Mouse (Mus musculus) CH12.LX (cell line): ENCODE results near the gene Tbc1d10a. TPM values are rescaled to one million over a fixed set of nuclear protein-coding genes. Genes with fewer than 3 reads are reported as not detected.

Experiments used
- DNase-seq: peaks from one replicate; pipeline ENCODE4 v3.0.0-alpha.2; 2013; ENCODE audit errors: extremely low read depth
- H3K27ac ChIP-seq: 2 replicates; pipeline ENCODE4 v1.5.1; 2012; ENCODE audit warnings: low read depth, mild to moderate bottlenecking, control low read depth, moderate library complexity; ENCODE audit not compliant: insufficient read depth
- H3K27me3 ChIP-seq: replicated peaks from 2 replicates; pipeline ENCODE3; 2012; ENCODE audit warnings: inconsistent platforms
- H3K36me3 ChIP-seq, 2 experiments: replicated peaks in 1 of 2; 2 replicates each; pipeline versions ENCODE3 to v1.6.1; 2012; ENCODE audit warnings: inconsistent platforms in 1 of 2, low read length in 1 of 2, mild to moderate bottlenecking in 1 of 2, mixed read lengths in 1 of 2, moderate library complexity in 1 of 2; ENCODE audit not compliant: control insufficient read depth in 1 of 2, insufficient read depth in 1 of 2
- H3K4me1 ChIP-seq, 2 experiments: 2 replicates each; pipeline ENCODE4 v1.6.1; 2012; ENCODE audit warnings: inconsistent platforms in 1 of 2, moderate library complexity in 1 of 2; ENCODE audit not compliant: insufficient read depth in 2 of 2, control insufficient read depth in 1 of 2
- H3K4me2 ChIP-seq: 2 replicates; pipeline ENCODE4 v1.6.1; 2012; ENCODE audit warnings: low read depth, mild to moderate bottlenecking, control low read depth; ENCODE audit not compliant: poor library complexity, insufficient read depth, severe bottlenecking
- H3K4me3 ChIP-seq, 3 experiments: fragments of 150-350 bp in 1 of 3; sonication (generic) in 1 of 3; replicated peaks in 1 of 3; 2 replicates each; pipeline versions ENCODE3 to v1.5.1; 2011 to 2012; ENCODE audit warnings: low read depth in 2 of 3, low read length in 2 of 3, mild to moderate bottlenecking in 2 of 3, moderate library complexity in 2 of 3, control low read depth in 1 of 3, improper control_type of control experiment in 1 of 3, inconsistent platforms in 1 of 3, mixed read lengths in 1 of 3; ENCODE audit not compliant: poor library complexity in 1 of 3
- H3K79me2 ChIP-seq: replicated peaks from 2 replicates; pipeline ENCODE4 v1.6.1; 2012; ENCODE audit warnings: mild to moderate bottlenecking, moderate library complexity; ENCODE audit not compliant: control insufficient read depth, poor library complexity, insufficient read depth, severe bottlenecking; ENCODE audit errors: extremely low read depth
- H3K9ac ChIP-seq: 2 replicates; pipeline ENCODE4 v1.6.1; 2012; ENCODE audit warnings: low read depth, mild to moderate bottlenecking, control low read depth, moderate library complexity; ENCODE audit not compliant: insufficient read depth
- H3K9me3 ChIP-seq: replicated peaks from 2 replicates; pipeline ENCODE3; 2012; ENCODE audit warnings: low read length, inconsistent platforms, mixed read lengths
- BHLHE40 ChIP-seq: IDR thresholded peaks from 2 replicates; pipeline ENCODE4 v1.6.1; 2011; ENCODE audit warnings: mild to moderate bottlenecking, low read depth, low read length, improper control_type of control experiment
- CHD1 ChIP-seq: IDR thresholded peaks from 2 replicates; pipeline ENCODE4 v1.6.1; 2012; ENCODE audit warnings: low read depth, low read length, improper control_type of control experiment, inconsistent platforms
- CHD2 ChIP-seq: IDR thresholded peaks from 2 replicates; pipeline ENCODE4 v1.6.1; 2011; ENCODE audit warnings: low read length, improper control_type of control experiment
- CTCF ChIP-seq, 2 experiments: IDR thresholded peaks in 1 of 2; conservative IDR thresholded peaks in 1 of 2; 2 replicates each; pipeline ENCODE4 v1.5.1; 2011 to 2012; ENCODE audit warnings: low read depth in 2 of 2, low read length in 2 of 2, improper control_type of control experiment in 1 of 2, inconsistent platforms in 1 of 2, mild to moderate bottlenecking in 1 of 2, moderate library complexity in 1 of 2
- E2F4 ChIP-seq: IDR thresholded peaks from 2 replicates; pipeline ENCODE4 v1.6.1; 2011; ENCODE audit warnings: low read depth, low read length, improper control_type of control experiment; ENCODE audit not compliant: insufficient replicate concordance
- ELF1 ChIP-seq: IDR thresholded peaks from 2 replicates; pipeline ENCODE4 v1.6.1; 2014; ENCODE audit warnings: low read depth, mild to moderate bottlenecking, inconsistent platforms, low read length, improper control_type of control experiment
- EP300 ChIP-seq: IDR thresholded peaks from 2 replicates; pipeline ENCODE4 v1.6.1; 2011; ENCODE audit warnings: low read length, improper control_type of control experiment
- ETS1 ChIP-seq: conservative IDR thresholded peaks from 2 replicates; pipeline ENCODE4 v1.6.1; 2012; ENCODE audit warnings: low read depth, mild to moderate bottlenecking, inconsistent platforms, low read length, improper control_type of control experiment, moderate library complexity
- GABPA ChIP-seq: IDR thresholded peaks from 2 replicates; pipeline ENCODE4 v1.6.1; 2012; ENCODE audit warnings: low read depth, low read length, improper control_type of control experiment, inconsistent platforms; ENCODE audit not compliant: insufficient replicate concordance
- HCFC1 ChIP-seq: IDR thresholded peaks from 2 replicates; pipeline ENCODE4 v1.6.1; 2012; ENCODE audit warnings: low read depth, mild to moderate bottlenecking, inconsistent platforms, low read length, improper control_type of control experiment
- IRF4 ChIP-seq: IDR thresholded peaks from 2 replicates; pipeline ENCODE4 v1.6.1; 2014; ENCODE audit warnings: low read depth, mild to moderate bottlenecking, inconsistent platforms, low read length, improper control_type of control experiment
- JUN ChIP-seq: IDR thresholded peaks from 2 replicates; pipeline ENCODE4 v1.6.1; 2011; ENCODE audit warnings: low read depth, mild to moderate bottlenecking, low read length, improper control_type of control experiment, moderate library complexity; ENCODE audit not compliant: insufficient read depth
- JUND ChIP-seq: conservative IDR thresholded peaks from 2 replicates; pipeline ENCODE4 v1.6.1; 2011; ENCODE audit warnings: low read depth, low read length, improper control_type of control experiment
- KAT2A ChIP-seq: IDR thresholded peaks from 2 replicates; pipeline ENCODE4 v1.6.1; 2012; ENCODE audit warnings: low read length, improper control_type of control experiment, inconsistent platforms; ENCODE audit not compliant: insufficient replicate concordance
- MAFK ChIP-seq: IDR thresholded peaks from 2 replicates; pipeline ENCODE4 v1.6.1; 2011; ENCODE audit warnings: low read length, improper control_type of control experiment; ENCODE audit not compliant: insufficient replicate concordance
- MAX ChIP-seq: IDR thresholded peaks from 2 replicates; pipeline ENCODE4 v1.6.1; 2011; ENCODE audit warnings: low read length, improper control_type of control experiment
- MAZ ChIP-seq: IDR thresholded peaks from 2 replicates; pipeline ENCODE4 v1.6.1; 2012; ENCODE audit warnings: low read depth, mild to moderate bottlenecking, inconsistent platforms, low read length, improper control_type of control experiment, moderate library complexity
- MEF2A ChIP-seq: IDR thresholded peaks from 2 replicates; pipeline ENCODE4 v1.6.1; 2014; ENCODE audit warnings: low read depth, mild to moderate bottlenecking, inconsistent platforms, low read length, improper control_type of control experiment, borderline replicate concordance
- MXI1 ChIP-seq: IDR thresholded peaks from 2 replicates; pipeline ENCODE4 v1.6.1; 2011; ENCODE audit warnings: mild to moderate bottlenecking, low read depth, low read length, improper control_type of control experiment
- MYC ChIP-seq: IDR thresholded peaks from 2 replicates; pipeline ENCODE4 v1.6.1; 2011; ENCODE audit warnings: low read depth, mild to moderate bottlenecking, improper control_type of control experiment, low read length
- NELFE ChIP-seq: IDR thresholded peaks from 2 replicates; pipeline ENCODE4 v1.6.1; 2011; ENCODE audit warnings: low read depth, low read length, improper control_type of control experiment
- NRF1 ChIP-seq: IDR thresholded peaks from 2 replicates; pipeline ENCODE4 v1.6.1; 2014; ENCODE audit warnings: low read depth, mild to moderate bottlenecking, inconsistent platforms, low read length, improper control_type of control experiment, moderate library complexity
- PAX5 ChIP-seq: IDR thresholded peaks from 2 replicates; pipeline ENCODE4 v1.6.1; 2012; ENCODE audit warnings: low read length, inconsistent platforms, mixed read lengths
- POLR2A ChIP-seq: IDR thresholded peaks from 2 replicates; pipeline ENCODE4 v1.6.1; 2011; ENCODE audit warnings: low read depth, mild to moderate bottlenecking, improper control_type of control experiment, low read length
- RAD21 ChIP-seq: IDR thresholded peaks from 2 replicates; pipeline ENCODE4 v1.6.1; 2011; ENCODE audit warnings: low read depth, mild to moderate bottlenecking, low read length, improper control_type of control experiment, moderate library complexity
- RCOR1 ChIP-seq: conservative IDR thresholded peaks from 2 replicates; pipeline ENCODE4 v1.6.1; 2012; ENCODE audit warnings: low read depth, mild to moderate bottlenecking, inconsistent platforms, low read length, improper control_type of control experiment
- SIN3A ChIP-seq: IDR thresholded peaks from 2 replicates; pipeline ENCODE4 v1.6.1; 2012; ENCODE audit warnings: low read length, improper control_type of control experiment, inconsistent platforms
- SMC3 ChIP-seq: IDR thresholded peaks from 2 replicates; pipeline ENCODE4 v1.6.1; 2011; ENCODE audit warnings: low read depth, low read length, improper control_type of control experiment
- TBP ChIP-seq: conservative IDR thresholded peaks from 2 replicates; pipeline ENCODE4 v1.6.1; 2011; ENCODE audit warnings: low read depth, low read length, improper control_type of control experiment
- TCF12 ChIP-seq: IDR thresholded peaks from 2 replicates; pipeline ENCODE4 v1.6.1; 2014; ENCODE audit warnings: low read depth, mild to moderate bottlenecking, inconsistent platforms, low read length, improper control_type of control experiment
- UBTF ChIP-seq: IDR thresholded peaks from 2 replicates; pipeline ENCODE4 v1.6.1; 2012; ENCODE audit warnings: low read depth, mild to moderate bottlenecking, inconsistent platforms, low read length, improper control_type of control experiment, moderate library complexity
- USF1 ChIP-seq: IDR thresholded peaks from 2 replicates; pipeline ENCODE4 v1.6.1; 2014; ENCODE audit warnings: low read depth, mild to moderate bottlenecking, inconsistent platforms, low read length, improper control_type of control experiment
- USF2 ChIP-seq: conservative IDR thresholded peaks from 2 replicates; pipeline ENCODE4 v1.6.1; 2011; ENCODE audit warnings: low read depth, low read length, improper control_type of control experiment
- ZC3H11A ChIP-seq: IDR thresholded peaks from 2 replicates; pipeline ENCODE4 v1.6.1; 2012; ENCODE audit warnings: low read depth, mild to moderate bottlenecking, inconsistent platforms, low read length, improper control_type of control experiment
- ZKSCAN1 ChIP-seq: IDR thresholded peaks from 2 replicates; pipeline ENCODE4 v1.6.1; 2012; ENCODE audit warnings: low read depth, inconsistent platforms, low read length, improper control_type of control experiment, borderline replicate concordance
- ZMIZ1 ChIP-seq: IDR thresholded peaks from 2 replicates; pipeline ENCODE4 v1.6.1; 2012; ENCODE audit warnings: low read depth, mild to moderate bottlenecking, inconsistent platforms, low read length, improper control_type of control experiment
- ZNF384 ChIP-seq: IDR thresholded peaks from 2 replicates; pipeline ENCODE4 v1.6.1; 2012; ENCODE audit warnings: low read depth, low read length, improper control_type of control experiment, inconsistent platforms
- dilution Hi-C: fragments of 300-500 bp; cut with MboI; formaldehyde crosslinking; loops from 2 replicates; pipeline ENCODE4 v1.14.3; 2020; ENCODE audit warnings: low sequenced_read_pairs; ENCODE audit not compliant: extremely low pct_unique_long_range_greater_than_20kb, extremely low pct_ligation_motif_present
- in situ Hi-C: fragments of 300-500 bp; cut with MboI; formaldehyde crosslinking; loops from 3 replicates; pipeline ENCODE4 v1.14.3; 2019; ENCODE audit warnings: low sequenced_read_pairs, low pct_ligation_motif_present, low pct_unique_long_range_greater_than_20kb, mixed read lengths
- polyA plus RNA-seq: library from polyadenylated mRNA; unstranded; fragments of >175 nt; gene quantifications from 2 replicates; pipeline ENCODE4 v1.2.1, GENCODE M21; 2012; ENCODE audit warnings: low read depth; ENCODE audit not compliant: insufficient read length
- total RNA-seq, 2 experiments: library from RNA; depleted of rRNA; stranded (reverse); fragments of 300-350 nt in 1 of 2; fragments of >200 nt in 1 of 2; gene quantifications; 2 replicates each; pipeline ENCODE4 v1.2.3; 2012 to 2014

The Tbc1d10a gene
- total and polyA plus RNA-seq, 3 experiments = 30.3 to 33.9 (median 33.5) TPM

DNA sequence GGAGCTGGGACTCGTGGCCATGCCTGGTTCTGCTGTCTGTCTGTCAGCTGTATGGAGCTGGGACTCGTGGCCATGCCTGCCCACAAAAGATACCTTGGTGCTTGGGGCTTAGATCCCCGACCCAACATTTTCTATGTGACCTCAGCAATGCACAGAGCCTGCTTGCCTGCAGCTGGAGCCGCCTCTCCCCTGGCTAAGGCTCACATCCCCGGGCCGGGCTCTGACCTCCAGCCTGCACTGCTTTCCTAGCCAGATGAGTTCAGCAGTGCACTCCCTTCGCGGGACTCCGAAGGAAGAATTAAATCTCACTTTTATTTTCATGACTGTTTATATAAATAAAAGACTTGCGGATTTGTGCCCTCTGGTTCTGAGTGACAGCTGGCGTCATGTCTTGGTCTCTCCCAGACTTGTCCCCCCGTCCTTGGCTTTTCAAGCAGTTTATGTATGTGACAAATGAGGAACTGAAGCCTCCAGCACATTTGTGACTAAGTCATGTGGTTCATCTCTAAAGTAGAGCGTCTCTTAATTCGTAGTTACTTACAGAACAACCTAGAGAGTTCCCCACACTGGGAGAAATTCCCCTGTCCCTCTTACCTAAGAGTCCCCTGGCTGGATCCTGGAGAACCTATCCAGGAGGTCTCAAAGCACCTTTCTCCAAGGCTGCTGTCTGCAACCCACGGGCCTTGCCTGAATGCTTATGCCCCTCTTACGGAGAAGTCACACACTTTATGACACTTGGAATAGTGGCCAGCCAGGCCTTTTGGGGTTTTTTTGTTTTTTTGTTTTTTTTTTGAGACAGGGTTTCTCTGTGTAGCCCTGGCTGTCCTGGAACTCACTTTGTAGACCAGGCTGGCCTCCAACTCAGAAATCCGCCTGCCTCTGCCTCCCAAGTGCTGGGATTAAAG lies 35.7 kb downstream of the Tbc1d10a start:
- H3K4me2 ChIP-seq = peak overlapping the region; percentile 80
- H3K27me3 ChIP-seq = no peaks in the 10 kb centered on the region
- peak overlapping the region in 1 of 3 experiments; percentile 39 for H3K4me3 ChIP-seq
- no peak overlapping the region for H3K9ac ChIP-seq
- DNase-seq = peak; percentile 89
- no peaks in the 10 kb centered on the region for H3K79me2 ChIP-seq
- in situ Hi-C loops = loop anchor here (5.0 kb wide), 1 partner anchor 35 kb away; the partner anchor contains the start of gene Lif
- H3K9me3 ChIP-seq = no peaks in the 10 kb centered on the region
- H3K4me1 ChIP-seq = peaks cover 23 to 63% of the 10 kb centered on the region in 2 experiments
- no peaks in the 10 kb centered on the region for H3K36me3 ChIP-seq
- peak overlapping the region; percentile 65 for H3K27ac ChIP-seq
- dilution Hi-C loops = no loop called here
- TF ChIP-seq PAX5 (no peak), ZMIZ1 (no peak), BHLHE40 (peak; percentile 81), GABPA (no peak), USF1 (peak; percentile 52), NRF1 (no peak), SMC3 (no peak), EP300 (peak; percentile 93), ZC3H11A (no peak), TCF12 (peak; percentile 35; the same call in 1 of the 2 replicates), IRF4 (peak; percentile 95), HCFC1 (no peak), ZNF384 (peak; percentile 92), CHD1 (no peak), CHD2 (peak; percentile 60), MAFK (0 out of 2 replicates have a peak, but pooled peaks have one; percentile 15), UBTF (no peak), JUND (no peak; the same call in 1 of the 2 replicates), POLR2A (peak; percentile 23; the same call in 1 of the 2 replicates), USF2 (no peak), MAX (peak; percentile 66; the same call in 1 of the 2 replicates), RAD21 (no peak), SIN3A (peak; percentile 72; the same call in 1 of the 2 replicates), KAT2A (no peak), RCOR1 (0 out of 2 replicates have a peak, but pooled peaks have one; percentile 65), MAZ (peak; percentile 94), TBP (no peak; the same call in 1 of the 2 replicates), CTCF (conservative IDR thresholded peaks at IDR 0.05 in 1 of 2, IDR thresholded peaks at IDR 0.05 in 1 of 2; ENCODE audit: low read depth in 2 of 2, low read length in 2 of 2) (no peak), ETS1 (peak; percentile 78), ZKSCAN1 (no peak), JUN (0 out of 2 replicates have a peak, but pooled peaks have one; percentile 15), MXI1 (no peak; the same call in 1 of the 2 replicates), MYC (peak; percentile 79; the same call in 1 of the 2 replicates), ELF1 (no peak), NELFE (no peak), E2F4 (no peak), MEF2A (peak; percentile 59; the same call in 1 of the 2 replicates)
